Mouse (Mus musculus) forebrain, postnatal 0 days (tissue): ENCODE measurements around the gene Tsc1. TPM values are rescaled to one million over a fixed set of nuclear protein-coding genes. Genes with fewer than 3 reads are reported as not detected.

ENCODE experiments used
- ATAC-seq: fragments of 200-750 bp; cut with Nextera tagmentation; 2 replicates; pipeline ENCODE4 v1.8.0; 2017; ENCODE audit warnings: mild to moderate bottlenecking, moderate library complexity
- DNase-seq: peaks from one replicate; pipeline ENCODE4 v3.0.0-alpha.2; 2015
- H3K27ac ChIP-seq: fragments of 300-500 bp; sonication (generic); 2 replicates; pipeline ENCODE4 v1.5.1; 2014; ENCODE audit warnings: low read depth, mild to moderate bottlenecking, antibody characterized with exemption, low read length, moderate library complexity, mixed read lengths
- H3K27me3 ChIP-seq: fragments of 300-500 bp; sonication (generic); 2 replicates; pipeline ENCODE4 v1.6.1; 2014; ENCODE audit warnings: mild to moderate bottlenecking, low read length, mixed read lengths; ENCODE audit not compliant: insufficient read depth
- H3K36me3 ChIP-seq: fragments of 300-500 bp; sonication (generic); 2 replicates; pipeline ENCODE4 v1.6.1; 2014; ENCODE audit warnings: mild to moderate bottlenecking, moderate library complexity; ENCODE audit not compliant: insufficient read depth
- H3K4me1 ChIP-seq: fragments of 300-500 bp; sonication (generic); 2 replicates; pipeline ENCODE4 v1.6.1; 2014; ENCODE audit warnings: antibody characterized with exemption; ENCODE audit not compliant: insufficient read depth
- H3K4me2 ChIP-seq: fragments of 300-500 bp; sonication (generic); 2 replicates; pipeline ENCODE4 v1.6.1; 2014; ENCODE audit warnings: low read depth, mild to moderate bottlenecking, moderate library complexity
- H3K4me3 ChIP-seq: fragments of 300-500 bp; sonication (generic); 2 replicates; pipeline ENCODE4 v1.5.1; 2014; ENCODE audit warnings: low read depth, low read length, mixed read lengths
- H3K9ac ChIP-seq: fragments of 300-500 bp; sonication (generic); 2 replicates; pipeline ENCODE4 v1.6.1; 2014; ENCODE audit warnings: mild to moderate bottlenecking
- H3K9me3 ChIP-seq: fragments of 300-500 bp; sonication (generic); 2 replicates; pipeline ENCODE4 v1.6.1; 2016; ENCODE audit warnings: low read length
- CTCF ChIP-seq: sonication (generic); IDR thresholded peaks from 2 replicates; pipeline ENCODE4 v1.5.1; 2016; ENCODE audit warnings: antibody characterized with exemption, control low read depth, low read depth
- WGBS: fragments of 180-500 bp; shearing (Covaris S2); extraction: QIAGEN DNeasy Blood & Tissue Kit; methylation state at CpG from one replicate; pipeline ENCODE4 v1.1.7; 2014; 5-methylcytosine and 5-hydroxymethylcytosine counted together
- microRNA-seq, 2 experiments: library from miRNA; unstranded; fragments of <30 nt; microRNA quantifications; one replicate each; pipeline ENCODE4; 2016
- polyA plus RNA-seq: library from polyadenylated mRNA; unstranded; fragments of >200 nt; fragmentation: Nextera tagmentation; extraction: Ambion mirVana; gene quantifications from 2 replicates; pipeline ENCODE4 v1.2.1, GENCODE M21; 2015
- total RNA-seq: library from RNA; depleted of rRNA; stranded (reverse); fragments of >200 nt; gene quantifications from 2 replicates; pipeline ENCODE4 v1.2.3, GENCODE M21; 2014; rRNA removed

Tsc1 gene
- total and polyA plus RNA-seq, 2 experiments from 2014 or later: 16.8 to 43.4 TPM

DNA sequence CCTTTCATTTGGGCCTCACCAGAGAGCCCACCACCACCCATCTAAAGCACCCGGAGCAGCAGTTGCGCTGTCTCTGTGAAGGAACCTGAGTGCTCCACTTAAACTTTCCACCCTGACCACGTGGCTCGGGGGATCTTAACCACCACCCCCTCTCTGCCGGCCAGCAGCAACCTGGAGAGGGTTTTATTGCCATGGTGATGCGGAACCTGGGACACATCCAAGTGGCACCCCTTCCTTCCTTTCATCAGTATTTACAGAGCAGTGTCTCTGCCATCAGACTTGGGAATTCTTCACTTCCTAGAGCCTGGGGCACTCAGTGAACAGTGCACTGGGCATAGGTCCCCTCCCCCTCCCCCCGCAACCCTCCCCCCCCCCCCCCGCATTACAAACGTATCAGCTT, 82.9 kb downstream of the Tsc1 start:
- no peak for ATAC-seq
- no peak for DNase-seq

DNA sequence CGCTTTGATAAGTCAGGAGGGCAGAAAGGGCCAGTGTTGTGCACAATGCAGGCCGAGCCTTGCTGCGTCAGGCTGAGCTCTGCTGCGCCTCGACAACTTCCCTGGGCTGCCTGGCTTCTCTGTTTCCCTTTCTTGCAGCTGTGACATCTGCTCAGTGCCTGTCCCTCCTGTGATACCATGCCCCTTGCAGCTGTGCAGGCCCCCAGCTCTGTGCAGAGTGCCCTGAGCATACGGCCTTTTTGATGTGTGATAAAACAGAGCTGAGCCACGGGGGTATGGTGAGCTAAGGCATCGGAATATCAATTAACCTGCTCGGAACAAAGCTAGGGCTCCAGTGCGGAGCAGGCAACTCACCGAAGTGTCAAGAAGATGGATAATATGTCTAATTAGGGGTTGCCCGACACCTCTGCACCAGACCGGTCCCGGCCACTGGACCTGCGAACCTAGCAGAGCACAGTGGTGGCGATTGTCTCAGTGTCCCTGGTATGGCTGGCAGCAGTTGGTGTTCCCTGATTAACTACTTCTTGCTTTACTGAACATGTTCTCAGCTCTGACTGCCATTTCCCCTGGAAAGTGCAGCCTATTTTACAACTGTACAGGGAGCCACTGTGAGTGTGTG, 86.9 kb downstream of the Tsc1 start:
- H3K27ac ChIP-seq: no peak overlapping the region
- no peaks in the 10 kb centered on the region for H3K4me1 ChIP-seq
- no peak overlapping the region for H3K9ac ChIP-seq
- no peak overlapping the region for H3K4me2 ChIP-seq
- DNase-seq (no peak), ATAC-seq (peak; percentile 20; the same call in 1 of the 2 replicates)
- whole genome bisulfite sequencing: 21% methylated on average over 16 of the region's 16 CpGs
- H3K36me3 ChIP-seq: no peaks in the 10 kb centered on the region
- no peak overlapping the region for H3K4me3 ChIP-seq
- no peaks in the 10 kb centered on the region for H3K27me3 ChIP-seq
- H3K9me3 ChIP-seq: no peaks in the 10 kb centered on the region
- no peak for TF ChIP-seq CTCF

More for the DNA sequence above, 82.9 kb downstream of the Tsc1 start:
- H3K4me1 ChIP-seq: no peaks in the 10 kb centered on the region
- no peak overlapping the region for H3K9ac ChIP-seq
- no peak for TF ChIP-seq CTCF
- H3K27me3 ChIP-seq: no peaks in the 10 kb centered on the region
- no peak overlapping the region for H3K27ac ChIP-seq
- H3K4me2 ChIP-seq: no peak overlapping the region
- H3K4me3 ChIP-seq: no peak overlapping the region
- no peaks in the 10 kb centered on the region for H3K36me3 ChIP-seq
- WGBS: 54% methylated on average over 9 of the region's 9 CpGs
- no peaks in the 10 kb centered on the region for H3K9me3 ChIP-seq

DNA sequence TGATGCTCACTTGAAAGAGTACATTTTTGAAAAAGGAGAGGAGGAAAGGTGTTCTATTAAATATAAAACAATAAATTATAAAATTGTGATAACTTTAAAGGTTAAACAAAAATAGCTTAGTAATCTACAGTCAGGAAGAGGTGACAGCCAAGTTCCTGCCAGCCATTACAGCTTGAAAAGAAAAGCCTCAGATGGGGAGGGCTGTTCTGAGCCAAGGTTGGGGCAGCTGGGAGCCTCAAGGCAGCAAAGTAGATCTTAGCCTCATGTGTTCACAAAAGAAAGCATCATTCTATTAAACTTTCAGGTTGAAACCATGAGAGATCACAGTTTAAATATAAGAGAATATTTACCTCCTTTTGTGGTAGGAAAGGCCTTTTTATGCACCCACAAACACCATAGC, 89.6 kb downstream of the Tsc1 start:
- H3K27ac ChIP-seq: no peak overlapping the region
- peak; percentile 68 for ATAC-seq

DNA sequence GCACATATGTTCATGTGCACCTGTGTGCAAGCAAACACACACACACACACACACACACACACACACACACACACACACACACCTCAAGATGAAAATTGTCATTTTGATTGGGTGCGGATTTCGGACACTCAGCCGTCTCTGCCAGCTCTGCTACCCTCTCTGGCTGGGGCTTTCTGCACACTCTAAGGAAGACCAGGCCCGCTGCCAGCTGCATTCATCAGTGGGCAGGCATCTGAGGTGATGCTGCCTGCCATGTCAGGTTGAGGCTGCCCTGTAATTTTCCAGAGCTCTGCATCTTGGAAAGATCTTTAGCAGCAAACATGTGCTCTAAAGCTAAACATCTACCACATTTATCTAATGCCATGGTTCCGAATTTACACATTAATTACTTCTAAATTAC, 96.1 kb downstream of the Tsc1 start:
- DNase-seq: peak; percentile 23
- no peak for ATAC-seq
- no peaks in the 10 kb centered on the region; the same call in 1 of the 2 replicates for H3K27me3 ChIP-seq
- H3K27ac ChIP-seq: no peak overlapping the region
- H3K9ac ChIP-seq: no peak overlapping the region
- H3K4me2 ChIP-seq: no peak overlapping the region
- no peaks in the 10 kb centered on the region for H3K9me3 ChIP-seq
- no peak overlapping the region for H3K4me3 ChIP-seq
- WGBS: 52% methylated on average over 5 of the region's 5 CpGs
- no peaks in the 10 kb centered on the region for H3K4me1 ChIP-seq
- no peak for TF ChIP-seq CTCF
- no peaks in the 10 kb centered on the region for H3K36me3 ChIP-seq

More for the DNA sequence above, 89.6 kb downstream of the Tsc1 start:
- H3K9me3 ChIP-seq: no peaks in the 10 kb centered on the region
- no peak overlapping the region for H3K4me3 ChIP-seq
- no peak for TF ChIP-seq CTCF
- peak; percentile 50 for DNase-seq
- H3K4me1 ChIP-seq: no peaks in the 10 kb centered on the region
- H3K9ac ChIP-seq: no peak overlapping the region
- H3K4me2 ChIP-seq: no peak overlapping the region
- H3K27me3 ChIP-seq: no peaks in the 10 kb centered on the region
- H3K36me3 ChIP-seq: no peaks in the 10 kb centered on the region

DNA sequence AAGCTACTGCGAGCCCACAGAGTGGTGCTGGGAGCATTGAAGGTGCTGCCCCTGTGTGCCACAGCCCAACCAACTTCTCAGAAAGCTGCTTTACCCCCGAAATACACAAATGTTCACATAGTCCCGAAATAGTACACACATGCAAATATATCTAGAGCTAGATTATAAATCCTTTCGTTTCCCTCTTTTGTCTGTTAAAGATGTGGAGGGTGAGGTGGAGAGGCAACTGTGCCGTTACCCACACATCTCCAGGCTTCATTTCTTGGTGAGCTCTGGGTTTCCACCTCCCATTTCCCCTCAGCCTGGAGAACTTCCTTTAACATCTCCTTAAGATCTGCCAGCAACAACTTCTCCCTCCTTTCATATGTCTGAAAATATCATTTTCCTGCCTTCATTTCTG, 99.1 kb downstream of the Tsc1 start:
- no peak for DNase-seq
- Histone ChIP-seq H3K27me3 (no peaks in the 10 kb centered on the region; the same call in 1 of the 2 replicates), H3K27ac (no peak overlapping the region), H3K4me3 (no peak overlapping the region), H3K9me3 (no peaks in the 10 kb centered on the region), H3K4me2 (no peak overlapping the region), H3K9ac (no peak overlapping the region), H3K36me3 (no peaks in the 10 kb centered on the region), H3K4me1 (no peaks in the 10 kb centered on the region)
- WGBS: 85% methylated on average over 5 of the region's 5 CpGs
- no peak for ATAC-seq
- no peak for TF ChIP-seq CTCF

Small RNAs within 50 kb of the gene (microRNA-seq; reads per million reads assigned to microRNA genes)
- gene Gm22824 (0 reads per million in 2 experiments), gene Mir3088 (1.6 to 2.3 reads per million in 2 experiments)

Other genes with a start within 250 kb of the Tsc1 start
- 35.6 and 60.8 TPM in 2 replicates for gene Ppp1r26, start 194.4 kb upstream of the Tsc1 start, total RNA-seq
- 5.0 and 11.7 TPM in 2 replicates for gene Ppp1r26, start 194.4 kb upstream of the Tsc1 start, polyA plus RNA-seq
- 5.2 and 5.4 TPM in 2 replicates for gene 1700007K13Rik, start 174.9 kb upstream of the Tsc1 start, total RNA-seq
- gene 1700007K13Rik, start 174.9 kb upstream of the Tsc1 start, polyA plus RNA-seq: 5.2 and 8.5 TPM in 2 replicates
- 25.4 and 33.4 TPM in 2 replicates for gene Mrps2, start 173.2 kb upstream of the Tsc1 start, total RNA-seq
- gene Mrps2, start 173.2 kb upstream of the Tsc1 start, polyA plus RNA-seq: 39.8 and 42.6 TPM in 2 replicates
- 1.5 and 4.9 TPM in 2 replicates for gene Gbgt1, start 144.3 kb upstream of the Tsc1 start, total RNA-seq
- 0.47 and 0.54 TPM in 2 replicates for gene Gbgt1, start 144.3 kb upstream of the Tsc1 start, polyA plus RNA-seq
- not detected in 2 replicates for gene Gm10134, start 135.1 kb upstream of the Tsc1 start, total RNA-seq
- 1.8 and 2.3 TPM in 2 replicates for gene Gm10134, start 135.1 kb upstream of the Tsc1 start, polyA plus RNA-seq
- gene Ralgds, start 128.1 kb upstream of the Tsc1 start, total RNA-seq: 176 and 197 TPM in 2 replicates
- 65.3 and 76.8 TPM in 2 replicates for gene Ralgds, start 128.1 kb upstream of the Tsc1 start, polyA plus RNA-seq
- gene Cel, start 77.8 kb upstream of the Tsc1 start, total RNA-seq: not detected in 2 replicates
- not detected in 2 replicates for gene Cel, start 77.8 kb upstream of the Tsc1 start, polyA plus RNA-seq
- gene Gtf3c5, start 57.5 kb upstream of the Tsc1 start, total RNA-seq: 26.9 and 33.3 TPM in 2 replicates
- 20.0 and 32.7 TPM in 2 replicates for gene Gtf3c5, start 57.5 kb upstream of the Tsc1 start, polyA plus RNA-seq
- not detected in 2 replicates for gene Gfi1b, start 19.2 kb upstream of the Tsc1 start, total RNA-seq
- not detected in 2 replicates for gene Gfi1b, start 19.2 kb upstream of the Tsc1 start, polyA plus RNA-seq
- gene Spaca9, start 58.5 kb downstream of the Tsc1 start, total RNA-seq: not detected in 2 replicates
- gene Spaca9, start 58.5 kb downstream of the Tsc1 start, polyA plus RNA-seq: 3.1 and 3.6 TPM in 2 replicates
- gene Ak8, start 58.9 kb downstream of the Tsc1 start, total RNA-seq: 1.1 and 1.7 TPM in 2 replicates
- 3.4 and 5.2 TPM in 2 replicates for gene Ak8, start 58.9 kb downstream of the Tsc1 start, polyA plus RNA-seq
- gene Gtf3c4, start 199.1 kb downstream of the Tsc1 start, total RNA-seq: 59.4 and 86.0 TPM in 2 replicates
- gene Gtf3c4, start 199.1 kb downstream of the Tsc1 start, polyA plus RNA-seq: 11.1 and 15.8 TPM in 2 replicates
- gene Ddx31, start 199.2 kb downstream of the Tsc1 start, total RNA-seq: 22.3 and 22.9 TPM in 2 replicates
- gene Ddx31, start 199.2 kb downstream of the Tsc1 start, polyA plus RNA-seq: 9.0 and 10.0 TPM in 2 replicates